In the genomic region with DNA sequence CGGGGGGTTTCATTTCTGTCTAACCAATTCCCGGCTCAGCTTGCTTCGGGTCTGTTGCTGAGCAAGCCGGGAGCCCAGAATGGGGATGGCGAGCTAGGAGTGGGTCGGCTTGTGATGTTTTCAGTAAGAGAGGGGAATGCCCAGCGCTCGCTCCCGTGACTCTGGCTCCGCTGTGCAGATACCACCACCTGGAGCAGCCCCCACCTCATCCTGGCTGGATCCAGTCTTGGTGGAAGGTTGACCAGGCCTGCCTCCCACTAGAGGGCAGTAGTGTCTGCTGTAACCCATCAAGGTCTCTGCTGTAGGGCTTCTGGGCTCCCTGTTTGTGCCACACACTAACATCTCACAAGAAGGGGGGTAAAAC, we compare ENCODE assay signal across 8 mouse cellular contexts. TPM values are rescaled to one million over a fixed set of nuclear protein-coding genes. Genes with fewer than 3 reads are reported as not detected.
DNase-seq lines count a peak whose midpoint lies in the region; ATAC-seq and TF ChIP-seq lines count a peak whose summit lies in the region.

No protein-coding gene starts in this region.

- peak; percentile 94 for ATAC-seq in hindbrain, embryonic 14.5 days (ENCODE audit: low FRiP score)

- H3K9ac ChIP-seq in hindbrain, embryonic 14.5 days: peak overlapping the region; percentile 55

- no peaks in the 10 kb centered on the region for H3K27me3 ChIP-seq in hindbrain, embryonic 14.5 days (ENCODE audit: control insufficient read depth, insufficient read depth, low read length)

- 2% methylated on average over 10 of the region's 10 CpGs for WGBS in hindbrain, embryonic 14.5 days

- H3K9me3 ChIP-seq in hindbrain, embryonic 14.5 days (ENCODE audit: control insufficient read depth, low read length): no peaks in the 10 kb centered on the region

- peak overlapping the region; percentile 88 for H3K27ac ChIP-seq in hindbrain, embryonic 14.5 days
- H3K27ac ChIP-seq in left cerebral cortex, adult 2 months: peak overlapping the region; percentile 97

- 0 out of 2 replicates have a peak, but pooled peaks cover 3% of the 10 kb centered on the region for H3K4me1 ChIP-seq in hindbrain, embryonic 14.5 days (replicated peaks; ENCODE audit: control insufficient read depth, insufficient read depth, low read length)

- H3K4me3 ChIP-seq in hindbrain, embryonic 14.5 days (replicated peaks; ENCODE audit: low read length): peak overlapping the region; percentile 32
- H3K4me3 ChIP-seq in left cerebral cortex, adult 2 months: peak overlapping the region; percentile 52

- TF ChIP-seq CTCF in left cerebral cortex, adult 2 months (IDR thresholded peaks at IDR 0.05): peak; percentile 56

- no peaks in the 10 kb centered on the region for H3K36me3 ChIP-seq in hindbrain, embryonic 14.5 days (replicated peaks; ENCODE audit: control insufficient read depth, insufficient read depth)

- peak overlapping the region; percentile 72 for H3K4me2 ChIP-seq in hindbrain, embryonic 14.5 days (replicated peaks)

- peak; percentile 28 for DNase-seq in WW6 (ENCODE audit: low read depth, low spot score)
- peak; percentile 97 to 99 for DNase-seq in cerebellum, postnatal 10 days
- DNase-seq in frontal cortex, postnatal 36 days (ENCODE audit: low spot score in 2 of 2): peak; percentile 74 to 88
- DNase-seq in hindbrain, embryonic 14.5 days (ENCODE audit: low spot score): peak; percentile 88
- peak; percentile 79 to 82 for DNase-seq in left cerebral cortex, adult 2 months (ENCODE audit: extremely low spot score in 1 of 2, low spot score in 2 of 2)
- DNase-seq in lung, postnatal 4 days: peak; percentile 74 to 78
- DNase-seq in right cerebral cortex, postnatal 10 days (ENCODE audit: low spot score in 2 of 2): peak; percentile 88 to 90
- peak; percentile 72 to 83 for DNase-seq in urinary bladder, postnatal 4 days (ENCODE audit: low spot score in 2 of 2)

- intact Hi-C loops in left cerebral cortex, adult 2 months (cut with DNase I): loop anchor here (2.0 to 5.0 kb wide), 4 partner anchors 32 to 716 kb away; no protein-coding TSS in a partner anchor

RNA-seq across cellular contexts. Expression of gene Gmpr, which starts 31.9 kb away (rescaled TPM):
- 35.5 and 39.5 TPM in 2 replicates for polyA plus RNA-seq in hindbrain, embryonic 14.5 days (2014; fragmentation: Nextera tagmentation; extraction: Ambion mirVana)
- 10 to 100 TPM; 46.0 to 50.6 TPM for total RNA-seq in left cerebral cortex, adult 2 months (2021)

Comparison
In these comparisons a context has a peak if more than half of its experiments do, and no peak if none do; other contexts are left out.
1. Peak in every context shown above with its lines: DNase-seq, ATAC-seq, H3K4me3 ChIP-seq and H3K27ac ChIP-seq.
2. DNase-seq: peak in every context shown above with its lines; median percentile 98 in cerebellum, postnatal 10 days; 89 in right cerebral cortex, postnatal 10 days; 88 in hindbrain, embryonic 14.5 days; 81 in frontal cortex, postnatal 36 days; 80 in left cerebral cortex, adult 2 months; 78 in urinary bladder, postnatal 4 days; 76 in lung, postnatal 4 days; 28 in WW6.